Mouse (Mus musculus) embryonic fibroblast, embryonic 13.5 days (primary cell): ENCODE results near the gene Sdf2. TPM values are rescaled to one million over a fixed set of nuclear protein-coding genes. Genes with fewer than 3 reads are reported as not detected.

Experiments
- H3K27ac ChIP-seq: 2 replicates; pipeline ENCODE4 v1.5.1; 2012; ENCODE audit warnings: low read length, control low read depth, inconsistent platforms; ENCODE audit not compliant: insufficient read depth
- H3K4me1 ChIP-seq: 2 replicates; pipeline ENCODE4 v1.6.1; 2011; ENCODE audit warnings: low read length; ENCODE audit not compliant: control insufficient read depth, insufficient read depth
- H3K4me3 ChIP-seq: 2 replicates; pipeline ENCODE4 v1.5.1; 2011; ENCODE audit warnings: mild to moderate bottlenecking, control low read depth, low read length; ENCODE audit not compliant: insufficient read depth
- CTCF ChIP-seq: IDR thresholded peaks from 2 replicates; pipeline ENCODE4 v1.5.1; 2011; ENCODE audit warnings: mild to moderate bottlenecking, control low read depth, low read length, moderate library complexity, borderline replicate concordance; ENCODE audit not compliant: insufficient read depth
- POLR2A ChIP-seq: IDR thresholded peaks from 2 replicates; pipeline ENCODE4 v1.6.1; 2011; ENCODE audit warnings: low read depth, mild to moderate bottlenecking, control low read depth, low read length, moderate library complexity
- polyA plus RNA-seq: library from polyadenylated mRNA; stranded (reverse); fragments of >200 nt; gene quantifications from 2 replicates; pipeline ENCODE4 v1.2.4, GENCODE M21; 2011; ENCODE audit warnings: low read depth; ENCODE audit not compliant: missing spikeins, insufficient read length

The Sdf2 gene
- 65.4 and 67.3 TPM in 2 replicates for polyA plus RNA-seq

DNA sequence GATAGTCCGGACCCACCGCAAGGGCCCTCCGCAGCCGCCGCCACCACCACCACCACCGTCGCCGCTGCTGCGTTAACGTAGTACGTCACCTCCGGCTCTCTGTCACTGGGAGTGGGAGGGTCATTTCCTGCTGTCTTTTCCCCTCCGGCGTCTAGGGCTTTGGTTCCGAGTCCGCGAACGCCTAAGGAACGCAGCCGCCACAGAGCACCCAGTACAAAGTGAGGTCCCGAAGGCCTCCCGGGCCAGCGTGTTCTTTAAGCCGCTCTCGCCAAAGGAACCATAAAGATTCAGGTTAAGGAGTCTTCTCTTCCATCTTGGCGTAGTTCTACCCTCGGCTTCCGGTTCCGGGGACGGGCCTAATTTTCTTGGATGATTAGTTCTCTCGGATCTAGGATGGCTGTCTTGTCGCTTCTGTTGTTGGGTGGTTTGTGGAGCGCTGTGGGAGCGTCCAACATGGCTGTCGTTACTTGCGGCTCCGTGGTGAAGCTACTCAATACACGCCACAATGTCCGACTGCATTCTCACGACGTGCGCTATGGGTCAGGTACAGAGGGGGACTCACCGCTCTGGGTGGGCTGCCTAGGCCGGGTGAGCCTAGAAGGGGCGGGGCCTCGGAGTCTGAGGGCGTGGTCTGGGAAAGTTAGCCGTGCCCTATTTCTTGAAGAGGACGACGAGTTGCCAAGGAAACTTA, at the start of gene Sdf2, which contains the start of gene Supt6:
Gene Sdf2, plus strand, starts transcription at position 120 of the 691 bp plus-strand sequence.
Gene Supt6, minus strand, starts transcription at position 361 of the 691 bp plus-strand sequence.
- Histone ChIP-seq H3K27ac (peak within 1 kb of the TSS; percentile 96), H3K4me3 (peak within 1 kb of the TSS; percentile 78), H3K4me1 (peaks cover 2% of the 10 kb centered on the region; the same call in 1 of the 2 replicates)
- TF ChIP-seq POLR2A (peak; percentile 85), CTCF (no peak)

DNA sequence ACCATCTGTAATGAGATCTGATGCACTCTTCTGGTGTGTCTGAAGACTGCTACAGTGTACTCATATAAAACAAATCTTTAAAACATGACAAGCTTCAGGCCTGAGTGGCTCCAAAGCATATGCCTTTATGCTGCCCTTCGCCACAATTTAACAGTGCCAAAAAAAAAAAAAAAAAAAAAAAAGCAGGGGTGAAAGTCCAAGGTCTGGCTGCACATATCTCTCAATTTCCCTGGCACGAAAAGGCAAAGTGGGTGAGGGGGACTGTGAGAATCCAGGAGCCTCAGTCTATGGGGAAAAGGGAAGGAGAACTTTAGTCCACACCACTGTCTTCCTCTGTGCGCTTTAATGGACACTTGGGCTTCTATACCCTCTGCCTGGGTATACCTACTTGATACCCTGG, 43.2 kb upstream of the Sdf2 start:
- TF ChIP-seq POLR2A, result no peak
- TF ChIP-seq CTCF, result no peak
- H3K4me1 ChIP-seq, result no peaks in the 10 kb centered on the region
- no peak overlapping the region for H3K27ac ChIP-seq
- H3K4me3 ChIP-seq, result no peak overlapping the region

DNA sequence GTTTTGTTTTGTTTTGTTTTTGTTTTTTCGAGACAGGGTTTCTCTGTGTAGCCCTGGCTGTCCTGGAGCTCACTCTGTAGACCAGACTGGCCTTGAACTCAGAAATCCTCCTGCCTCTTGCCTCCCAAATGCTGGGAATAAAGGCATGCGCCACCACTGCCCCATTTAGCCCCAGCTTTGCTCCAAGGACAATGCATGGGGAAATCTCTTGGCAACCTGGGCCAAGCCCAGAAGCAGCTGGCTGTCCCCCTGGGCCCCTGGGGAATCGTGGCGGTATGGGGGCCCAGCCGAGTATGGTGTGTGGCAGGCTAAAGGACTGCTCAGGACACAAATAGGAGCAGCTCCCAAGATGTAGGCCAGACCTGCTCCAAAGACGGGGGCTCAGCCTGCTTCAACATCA, 41.3 kb upstream of the Sdf2 start:
- Histone ChIP-seq H3K4me1 (no peaks in the 10 kb centered on the region), H3K27ac (no peak overlapping the region), H3K4me3 (no peak overlapping the region)
- no peak for TF ChIP-seq POLR2A
- no peak for TF ChIP-seq CTCF

DNA sequence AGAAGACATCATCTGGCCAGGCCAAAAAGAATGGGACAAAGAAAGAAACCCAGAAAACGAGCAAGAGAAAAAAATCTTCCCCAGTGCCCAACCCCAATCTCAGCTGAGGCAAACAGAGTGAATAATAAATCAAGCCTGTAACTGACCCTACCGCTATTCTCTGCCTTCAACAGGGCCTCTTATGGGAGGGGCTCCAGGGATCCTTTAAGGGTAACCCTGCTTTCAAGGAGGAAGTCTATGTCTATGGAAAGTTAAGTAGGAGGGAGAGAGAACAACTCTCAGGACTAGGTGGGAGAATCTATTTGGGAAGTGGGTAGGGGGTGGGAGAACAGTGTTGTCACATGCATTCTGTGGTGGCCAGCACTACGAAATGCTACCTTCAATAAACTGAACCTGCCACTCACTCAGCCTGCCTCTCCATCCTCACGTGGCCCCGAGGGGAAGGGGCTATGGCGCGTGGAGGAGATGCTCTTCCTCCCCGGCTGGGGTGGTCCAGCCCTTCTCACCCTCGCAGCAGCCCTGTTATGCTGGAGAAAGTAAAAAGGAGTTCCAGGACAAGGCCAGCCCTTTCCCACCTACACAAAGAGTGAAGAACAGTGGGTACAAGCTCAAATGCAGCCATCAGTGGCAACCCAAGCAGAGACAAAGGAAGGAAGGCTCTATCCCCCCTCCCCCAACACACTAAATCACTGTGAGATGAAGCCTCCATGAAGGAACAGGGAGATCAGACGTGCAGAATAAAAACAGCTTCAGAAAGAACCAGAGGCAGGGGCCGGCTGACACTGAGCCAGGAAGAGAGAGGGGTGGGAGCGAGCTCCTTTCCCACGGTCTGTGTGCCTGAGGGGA, 40.0 kb upstream of the Sdf2 start:
- Histone ChIP-seq H3K4me3 (no peak overlapping the region), H3K27ac (no peak overlapping the region), H3K4me1 (no peaks in the 10 kb centered on the region)
- TF ChIP-seq CTCF (no peak), POLR2A (no peak)

DNA sequence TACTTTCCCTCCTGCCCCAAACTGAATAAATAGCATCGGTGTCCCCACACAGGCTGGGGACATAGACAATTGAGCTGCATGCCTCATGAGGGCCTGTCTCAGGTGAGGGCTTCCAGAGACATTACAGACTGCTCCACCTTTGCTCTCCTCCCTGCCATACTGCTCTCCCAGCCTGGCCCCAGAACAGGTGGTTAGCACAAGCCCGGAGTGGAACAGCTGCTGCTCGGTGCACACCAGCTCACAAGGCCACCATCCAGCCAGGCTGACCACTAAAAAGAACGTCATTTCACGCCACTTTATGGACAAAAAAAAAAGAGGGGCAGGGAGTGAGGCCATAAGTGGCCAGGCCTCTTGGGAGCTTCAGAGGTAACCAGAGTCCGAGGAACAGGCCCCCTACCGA, 38.4 kb upstream of the Sdf2 start:
- Histone ChIP-seq H3K4me3 (no peak overlapping the region), H3K27ac (no peak overlapping the region), H3K4me1 (no peaks in the 10 kb centered on the region)
- TF ChIP-seq POLR2A, result no peak
- TF ChIP-seq CTCF, result no peak

DNA sequence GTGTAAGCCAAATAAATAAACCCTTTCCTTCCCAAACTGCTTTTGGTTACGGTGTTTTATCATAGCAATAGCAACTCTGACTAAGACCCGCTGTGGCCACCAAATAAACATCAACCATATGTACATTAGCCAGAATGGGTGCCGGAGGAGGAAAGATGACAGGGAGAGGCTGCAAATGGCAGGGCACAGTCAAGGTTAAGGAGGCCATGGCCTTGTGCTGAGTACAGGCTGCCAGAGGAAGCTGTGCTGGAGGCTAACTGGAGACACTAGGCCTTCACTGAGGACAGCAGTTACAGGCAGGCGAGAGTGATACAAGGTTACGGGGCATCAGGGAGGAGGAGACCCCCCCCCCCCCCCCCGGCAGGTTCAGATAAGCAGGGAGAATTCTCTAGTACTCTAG, 35.7 kb upstream of the Sdf2 start:
- TF ChIP-seq POLR2A (no peak), CTCF (no peak)
- Histone ChIP-seq H3K4me1 (no peaks in the 10 kb centered on the region), H3K4me3 (no peak overlapping the region), H3K27ac (no peak overlapping the region)

DNA sequence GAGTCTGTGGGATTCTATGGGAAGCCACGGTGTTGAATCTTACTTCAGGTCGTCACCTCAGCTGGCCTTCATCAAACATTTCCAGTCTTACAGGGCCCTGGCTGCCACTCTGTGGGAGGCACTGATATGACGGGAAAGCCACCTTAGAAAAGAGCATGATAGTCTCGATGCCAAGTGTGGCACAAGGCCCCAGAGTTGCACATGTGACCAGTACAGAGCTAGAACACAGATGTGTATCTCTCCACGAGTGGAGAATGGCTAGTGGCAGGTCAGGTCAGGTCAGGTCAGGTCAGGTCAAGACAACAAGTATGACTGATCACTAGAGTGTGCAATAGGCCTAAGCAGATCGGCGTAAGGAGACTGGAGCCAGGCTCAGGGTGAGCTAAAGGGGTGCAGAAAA, 34.9 kb upstream of the Sdf2 start:
- no peak overlapping the region for H3K4me3 ChIP-seq
- TF ChIP-seq POLR2A, result no peak
- TF ChIP-seq CTCF, result no peak
- no peak overlapping the region for H3K27ac ChIP-seq
- no peaks in the 10 kb centered on the region for H3K4me1 ChIP-seq

DNA sequence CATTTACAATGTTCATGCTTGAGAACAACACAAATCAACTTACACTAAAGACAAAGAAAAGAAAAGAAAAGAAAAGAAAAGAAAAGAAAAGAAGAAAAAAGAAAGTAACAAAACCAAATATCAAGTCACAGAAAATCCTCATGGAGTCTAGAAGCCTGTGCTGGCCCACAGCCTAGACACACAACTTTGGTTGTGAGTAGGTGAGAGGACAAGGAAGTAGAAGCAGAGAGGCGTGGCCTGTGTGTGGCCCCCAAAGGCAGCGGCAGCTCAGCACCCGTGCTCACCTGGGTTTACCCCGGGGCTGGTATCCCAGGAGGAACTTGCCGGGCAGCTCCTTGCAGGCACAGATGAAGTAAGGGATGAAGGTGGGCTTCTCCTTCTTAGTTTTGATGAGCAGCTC, 34.0 kb upstream of the Sdf2 start:
- Histone ChIP-seq H3K4me1 (no peaks in the 10 kb centered on the region), H3K4me3 (no peak overlapping the region), H3K27ac (no peak overlapping the region)
- no peak for TF ChIP-seq POLR2A
- TF ChIP-seq CTCF, result no peak

DNA sequence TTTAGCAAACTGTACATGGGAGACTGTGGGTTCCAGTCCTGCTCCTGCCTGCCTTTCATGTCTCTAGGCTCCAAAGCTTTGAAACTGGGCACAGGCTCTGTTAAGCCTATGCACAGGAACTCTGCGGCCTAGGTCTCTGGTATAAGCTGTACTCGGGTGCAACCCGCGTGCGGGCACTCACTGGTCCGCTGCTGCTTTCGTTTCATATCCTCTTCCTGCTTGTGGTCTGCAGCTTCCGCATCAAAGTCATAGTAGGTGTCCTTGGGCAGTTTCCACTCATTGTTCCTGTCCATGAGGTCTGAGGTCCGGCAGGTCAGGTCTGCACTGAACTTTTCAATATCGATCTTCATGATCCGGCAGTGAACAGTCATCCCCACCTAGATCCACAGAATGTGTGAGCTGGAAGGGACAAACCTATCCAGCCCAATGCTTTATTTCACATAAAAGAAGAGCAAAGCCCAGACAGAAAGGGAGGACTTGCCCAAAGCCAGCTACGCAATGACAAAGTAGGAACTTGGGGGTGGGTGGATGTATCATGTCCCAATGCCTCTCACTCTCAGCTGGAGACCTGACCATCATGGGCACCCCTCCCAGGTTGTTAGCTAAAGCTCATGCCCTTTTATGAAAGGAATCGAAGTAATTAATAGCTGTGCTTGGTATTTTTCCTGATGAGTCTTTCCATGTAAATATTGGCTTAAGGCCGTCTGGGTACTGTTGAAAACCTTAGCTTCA, 32.3 kb upstream of the Sdf2 start:
- H3K27ac ChIP-seq, result no peak overlapping the region
- H3K4me3 ChIP-seq, result no peak overlapping the region
- TF ChIP-seq CTCF, result no peak
- H3K4me1 ChIP-seq, result no peaks in the 10 kb centered on the region
